Mouse (Mus musculus) hindbrain, embryonic 15.5 days (tissue): ENCODE results near the gene Bbs7. TPM values are rescaled to one million over a fixed set of nuclear protein-coding genes. Genes with fewer than 3 reads are reported as not detected.
A peak's percentile ranks its signal among the peaks of the same experiment; 100 is the strongest.
"Not testable (repeated sequence)": the region's sequence is repeated elsewhere in the genome, so short reads cannot be mapped to it uniquely, and the experiment has no call there.

Experiments
- ATAC-seq: fragments of 200-750 bp; cut with Nextera tagmentation; 2 replicates; pipeline ENCODE4 v1.8.0; 2017; ENCODE audit warnings: low read depth, moderate number of reproducible peaks, moderate TSS enrichment; ENCODE audit not compliant: low FRiP score
- H3K27ac ChIP-seq: fragments of 300-500 bp; sonication (generic); replicated peaks from 2 replicates; pipeline ENCODE4 v1.5.1; 2015; ENCODE audit warnings: mild to moderate bottlenecking, inconsistent platforms
- H3K27me3 ChIP-seq: fragments of 300-500 bp; sonication (generic); 2 replicates; pipeline ENCODE4 v1.6.1; 2015; ENCODE audit warnings: control low read depth, inconsistent platforms
- H3K36me3 ChIP-seq: fragments of 300-500 bp; sonication (generic); 2 replicates; pipeline ENCODE4 v1.6.1; 2015; ENCODE audit warnings: control low read depth, inconsistent platforms
- H3K4me1 ChIP-seq: fragments of 300-500 bp; sonication (generic); replicated peaks from 2 replicates; pipeline ENCODE4 v1.6.1; 2015; ENCODE audit warnings: control low read depth, inconsistent platforms
- H3K4me2 ChIP-seq: fragments of 300-500 bp; sonication (generic); 2 replicates; pipeline ENCODE4 v1.6.1; 2015; ENCODE audit warnings: moderate library complexity, mild to moderate bottlenecking, inconsistent platforms
- H3K4me3 ChIP-seq: fragments of 300-500 bp; sonication (generic); 2 replicates; pipeline ENCODE4 v1.5.1; 2015; ENCODE audit warnings: mild to moderate bottlenecking, inconsistent platforms
- H3K9ac ChIP-seq: fragments of 300-500 bp; sonication (generic); 2 replicates; pipeline ENCODE4 v1.6.1; 2015; ENCODE audit warnings: inconsistent platforms
- H3K9me3 ChIP-seq: fragments of 300-500 bp; sonication (generic); 2 replicates; pipeline ENCODE4 v1.6.1; 2016; ENCODE audit warnings: control low read depth, inconsistent platforms
- WGBS: fragments of 180-500 bp; shearing (Covaris S2); methylation state at CpG from one replicate; pipeline ENCODE4 v1.1.7; 2015; 5-methylcytosine and 5-hydroxymethylcytosine counted together
- polyA plus RNA-seq: library from polyadenylated mRNA; unstranded; fragments of >200 nt; fragmentation: Nextera tagmentation; extraction: Ambion mirVana; gene quantifications from 2 replicates; pipeline ENCODE4 v1.2.1, GENCODE M21; 2015

Bbs7 gene
- polyA plus RNA-seq, 1 experiment from 2014 or later: 23.2 TPM

- H3K27me3 ChIP-seq, H3K4me2 ChIP-seq, H3K4me1 ChIP-seq, H3K4me3 ChIP-seq, H3K27ac ChIP-seq, H3K9ac ChIP-seq, ATAC-seq, H3K9me3 ChIP-seq: not testable (repeated sequence)
- 0 out of 2 replicates have a peak, but pooled peaks cover 11% of the 10 kb centered on the region for H3K36me3 ChIP-seq
- 92% methylated on average over 9 of the region's 9 CpGs for WGBS
These were observed 13.5 kb downstream of the Bbs7 start for GRCm38 (mm10) chr3:36599773-36600172.

GRCm38 (mm10) chr3:36598811-36599210 lies 14.5 kb downstream of the Bbs7 start:
- 0 out of 2 replicates have a peak, but pooled peaks cover 11% of the 10 kb centered on the region for H3K36me3 ChIP-seq

GRCm38 (mm10) chr3:36571827-36572378 lies 41.4 kb downstream of the Bbs7 start, which contains the start of gene Ccna2:
Gene Ccna2, minus strand, starts transcription at chr3:36572150.
- ATAC-seq: peak; percentile 100
- Histone ChIP-seq H3K27ac (peak within 1 kb of the TSS; percentile 90), H3K27me3 (no peaks in the 10 kb centered on the region), H3K9ac (peak within 1 kb of the TSS; percentile 60), H3K4me1 (peaks cover 15% of the 10 kb centered on the region), H3K9me3 (no peaks in the 10 kb centered on the region), H3K36me3 (peaks cover 16% of the 10 kb centered on the region), H3K4me2 (peak within 1 kb of the TSS; percentile 99), H3K4me3 (peak within 1 kb of the TSS; percentile 77)
- under 1% methylated on average over 60 of the region's 60 CpGs for WGBS

More at GRCm38 (mm10) chr3:36598811-36599210, 14.5 kb downstream of the Bbs7 start:
- ATAC-seq: no peak
- no peak overlapping the region for H3K4me3 ChIP-seq
- H3K4me2 ChIP-seq: no peak overlapping the region
- H3K27ac ChIP-seq: no peak overlapping the region
- no peaks in the 10 kb centered on the region for H3K9me3 ChIP-seq
- 72% methylated on average over 3 of the region's 3 CpGs for WGBS
- no peak overlapping the region for H3K9ac ChIP-seq
- H3K27me3 ChIP-seq: no peaks in the 10 kb centered on the region
- H3K4me1 ChIP-seq: no peaks in the 10 kb centered on the region

GRCm38 (mm10) chr3:36571361-36571826 lies 41.9 kb downstream of the Bbs7 start:
- no peaks in the 10 kb centered on the region for H3K27me3 ChIP-seq
- peak overlapping the region; percentile 99 for H3K4me2 ChIP-seq
- H3K9ac ChIP-seq: peak overlapping the region; percentile 44
- H3K9me3 ChIP-seq: no peaks in the 10 kb centered on the region
- H3K27ac ChIP-seq: no peak overlapping the region
- H3K4me1 ChIP-seq: peaks cover 15% of the 10 kb centered on the region
- ATAC-seq: no peak; the same call in 1 of the 2 replicates
- H3K4me3 ChIP-seq: peak overlapping the region; percentile 77
- H3K36me3 ChIP-seq: peaks cover 21% of the 10 kb centered on the region
- WGBS: under 1% methylated on average over 46 of the region's 46 CpGs

- Histone ChIP-seq H3K4me2 (peak overlapping the region; percentile 99), H3K9ac (no peak overlapping the region), H3K36me3 (peaks cover 33% of the 10 kb centered on the region), H3K4me1 (peaks cover 15% of the 10 kb centered on the region), H3K27ac (no peak overlapping the region), H3K9me3 (no peaks in the 10 kb centered on the region), H3K27me3 (no peaks in the 10 kb centered on the region), H3K4me3 (no peak overlapping the region)
- ATAC-seq: no peak
- WGBS: 87% methylated on average over 5 of the region's 5 CpGs
These were observed 43.4 kb downstream of the Bbs7 start for GRCm38 (mm10) chr3:36569836-36570235.

- H3K9ac ChIP-seq: no peak overlapping the region
- H3K27ac ChIP-seq: no peak overlapping the region
- 93% methylated on average over 3 of the region's 3 CpGs for WGBS
- no peak overlapping the region for H3K4me2 ChIP-seq
- peaks cover 84% of the 10 kb centered on the region for H3K36me3 ChIP-seq
- H3K27me3 ChIP-seq: no peaks in the 10 kb centered on the region
- H3K4me1 ChIP-seq: no peaks in the 10 kb centered on the region
- no peaks in the 10 kb centered on the region for H3K9me3 ChIP-seq
- no peak for ATAC-seq
- H3K4me3 ChIP-seq: no peak overlapping the region
These were observed 49.6 kb downstream of the Bbs7 start for GRCm38 (mm10) chr3:36563666-36564065.

- no peak for ATAC-seq
- WGBS: 90% methylated on average over 4 of the region's 4 CpGs
- no peaks in the 10 kb centered on the region for H3K9me3 ChIP-seq
- no peaks in the 10 kb centered on the region for H3K27me3 ChIP-seq
- H3K36me3 ChIP-seq: peaks cover 88% of the 10 kb centered on the region
- no peak overlapping the region for H3K9ac ChIP-seq
- no peak overlapping the region for H3K27ac ChIP-seq
- no peak overlapping the region for H3K4me2 ChIP-seq
- no peaks in the 10 kb centered on the region for H3K4me1 ChIP-seq
- H3K4me3 ChIP-seq: no peak overlapping the region
These were observed 53.7 kb downstream of the Bbs7 start for GRCm38 (mm10) chr3:36559606-36560005.

GRCm38 (mm10) chr3:36557601-36558000 lies 55.7 kb downstream of the Bbs7 start:
- Histone ChIP-seq H3K4me1 (peaks cover 11% of the 10 kb centered on the region), H3K36me3 (peaks cover 72% of the 10 kb centered on the region), H3K27me3 (no peaks in the 10 kb centered on the region), H3K4me3 (no peak overlapping the region), H3K27ac (no peak overlapping the region), H3K4me2 (no peak overlapping the region), H3K9ac (no peak overlapping the region), H3K9me3 (no peaks in the 10 kb centered on the region)
- no peak for ATAC-seq
- 100% methylated on average over 1 of the region's 1 CpGs for WGBS

- WGBS: under 1% methylated on average over 39 of the region's 39 CpGs
- peak within 1 kb of the TSS; percentile 86 for H3K4me3 ChIP-seq
- H3K9me3 ChIP-seq: no peaks in the 10 kb centered on the region
- peaks cover 20% of the 10 kb centered on the region for H3K4me1 ChIP-seq
- peaks cover 28% of the 10 kb centered on the region for H3K36me3 ChIP-seq
- peak within 1 kb of the TSS; percentile 76 for H3K4me2 ChIP-seq
- peak within 1 kb of the TSS; percentile 74 for H3K9ac ChIP-seq
- H3K27me3 ChIP-seq: no peaks in the 10 kb centered on the region
- H3K27ac ChIP-seq: peak within 1 kb of the TSS; percentile 74
- peak; percentile 98 for ATAC-seq
These were observed 60.8 kb downstream of the Bbs7 start, which contains the start of gene Exosc9 for GRCm38 (mm10) chr3:36552406-36553047. Gene Exosc9, plus strand, starts transcription at chr3:36552606.

- H3K4me3 ChIP-seq: peak overlapping the region; percentile 86
- H3K27ac ChIP-seq: peak overlapping the region; percentile 74
- H3K9ac ChIP-seq: peak overlapping the region; percentile 74
- H3K9me3 ChIP-seq: no peaks in the 10 kb centered on the region
- WGBS: 9% methylated on average over 12 of the region's 12 CpGs
- peaks cover 22% of the 10 kb centered on the region for H3K36me3 ChIP-seq
- H3K4me1 ChIP-seq: peaks cover 20% of the 10 kb centered on the region
- ATAC-seq: peak; percentile 86
- H3K4me2 ChIP-seq: peak overlapping the region; percentile 76
- no peaks in the 10 kb centered on the region for H3K27me3 ChIP-seq
These were observed 61.4 kb downstream of the Bbs7 start for GRCm38 (mm10) chr3:36551851-36552384.

- Histone ChIP-seq H3K27me3 (no peaks in the 10 kb centered on the region), H3K9me3 (no peaks in the 10 kb centered on the region), H3K4me3 (peak overlapping the region; percentile 86), H3K27ac (peak overlapping the region; percentile 51; the same call in 1 of the 2 replicates), H3K4me1 (peaks cover 20% of the 10 kb centered on the region), H3K9ac (peak overlapping the region; percentile 74), H3K4me2 (peak overlapping the region; percentile 76), H3K36me3 (peaks cover 17% of the 10 kb centered on the region)
- WGBS: under 1% methylated on average over 9 of the region's 9 CpGs
- ATAC-seq: peak; percentile 21; the same call in 1 of the 2 replicates
These were observed 61.9 kb downstream of the Bbs7 start for GRCm38 (mm10) chr3:36551343-36551742.

GRCm38 (mm10) chr3:36544961-36545360 lies 68.3 kb downstream of the Bbs7 start:
- no peak overlapping the region for H3K4me2 ChIP-seq
- no peak overlapping the region for H3K4me3 ChIP-seq
- no peaks in the 10 kb centered on the region for H3K36me3 ChIP-seq
- 82% methylated on average over 3 of the region's 3 CpGs for WGBS
- H3K4me1 ChIP-seq: no peaks in the 10 kb centered on the region
- H3K27ac ChIP-seq: no peak overlapping the region
- no peak for ATAC-seq
- no peaks in the 10 kb centered on the region for H3K9me3 ChIP-seq
- no peaks in the 10 kb centered on the region for H3K27me3 ChIP-seq
- H3K9ac ChIP-seq: no peak overlapping the region
